Mouse (Mus musculus) cerebellum, adult 2 months (tissue): ENCODE measurements around the gene Ube2r2.

Experiments used
- CTCF ChIP-seq: fragments of 200-500 bp; IDR thresholded peaks from 2 replicates; pipeline ENCODE4 v1.5.1; 2011; ENCODE audit warnings: low read depth, mild to moderate bottlenecking, control low read depth, low read length, moderate library complexity, borderline replicate concordance; ENCODE audit not compliant: insufficient read depth
- POLR2A ChIP-seq: fragments of 200-500 bp; IDR thresholded peaks from 2 replicates; pipeline ENCODE4 v1.6.1; 2011; ENCODE audit warnings: low read length, control low read depth, borderline replicate concordance; ENCODE audit not compliant: insufficient read depth

DNA sequence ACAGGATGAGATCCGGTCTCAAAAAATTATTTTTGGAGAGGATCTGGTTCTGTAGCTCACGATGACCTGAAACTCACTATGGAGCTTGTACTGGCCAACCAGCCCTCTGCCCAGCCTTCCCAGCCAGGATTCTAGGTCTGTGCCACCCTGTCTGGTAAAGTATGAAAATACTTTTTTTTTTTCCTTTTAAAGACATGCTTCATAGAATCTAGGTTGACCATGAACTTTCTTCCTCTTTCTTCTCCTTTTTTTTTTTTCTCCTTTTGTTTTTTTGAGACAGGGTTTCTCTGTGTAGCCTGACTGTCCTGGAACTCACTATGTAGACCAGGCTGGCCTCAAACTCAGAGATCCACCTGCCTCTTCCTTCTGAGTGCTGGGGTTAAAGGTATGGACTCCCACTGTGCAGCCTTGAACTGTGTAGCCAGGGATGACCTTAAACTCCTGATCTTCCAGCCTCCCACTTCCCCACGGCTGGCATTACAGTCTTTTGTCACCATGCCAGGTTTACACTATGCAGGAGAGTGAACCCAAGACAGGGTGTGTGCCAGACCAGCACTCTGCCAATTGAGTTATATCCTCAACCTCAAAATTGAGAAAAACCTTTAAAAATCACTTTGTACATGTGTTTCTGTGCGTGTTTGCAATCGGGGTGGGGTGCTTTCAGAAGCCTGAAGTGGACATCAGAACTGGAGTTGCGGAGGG lies 4.8 kb downstream of the Ube2r2 start:
- no peak for TF ChIP-seq CTCF
- no peak for TF ChIP-seq POLR2A
